Mouse (Mus musculus) cerebellum, adult 2 months (tissue): ENCODE data around the gene Pelp1.
"Not testable (repeated sequence)": the region's sequence is repeated elsewhere in the genome, so short reads cannot be mapped to it uniquely, and the experiment has no call there.

Experiments used
- CTCF ChIP-seq: fragments of 200-500 bp; IDR thresholded peaks from 2 replicates; pipeline ENCODE4 v1.5.1; 2011; ENCODE audit warnings: low read depth, mild to moderate bottlenecking, control low read depth, low read length, moderate library complexity, borderline replicate concordance; ENCODE audit not compliant: insufficient read depth
- POLR2A ChIP-seq: fragments of 200-500 bp; IDR thresholded peaks from 2 replicates; pipeline ENCODE4 v1.6.1; 2011; ENCODE audit warnings: low read length, control low read depth, borderline replicate concordance; ENCODE audit not compliant: insufficient read depth

DNA sequence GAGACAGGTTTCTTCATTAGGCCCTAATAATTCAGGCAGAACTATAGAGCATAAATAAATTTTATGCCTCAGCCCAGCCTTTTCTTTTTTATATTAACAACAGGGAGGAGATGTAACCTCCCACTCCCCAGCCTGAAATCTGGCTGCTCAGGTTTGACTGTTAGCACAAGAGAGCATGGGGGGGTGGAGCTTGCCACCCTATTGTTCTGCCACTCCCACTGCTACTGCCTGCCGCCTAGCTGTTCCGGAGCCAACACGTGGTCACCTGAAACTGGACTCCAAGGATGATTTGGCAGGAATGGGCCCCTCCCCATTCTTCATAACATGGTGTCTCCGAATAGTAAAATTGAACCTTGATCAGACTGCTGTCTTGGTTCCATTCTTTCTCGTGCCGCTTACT is 42.1 kb downstream of the Pelp1 start:
- not testable (repeated sequence) for TF ChIP-seq POLR2A, CTCF
